Mouse (Mus musculus) erythroblast, embryonic 14.5 days (primary cell): ENCODE data around the gene Adamtsl1.

ENCODE experiments used
- GATA1 ChIP-seq: IDR thresholded peaks from 2 replicates; pipeline ENCODE4 v1.6.1; 2012; ENCODE audit warnings: low read length, inconsistent platforms, mixed read lengths
- TAL1 ChIP-seq: IDR thresholded peaks from 3 replicates; pipeline ENCODE4 v1.6.1; 2012; ENCODE audit warnings: low read length, inconsistent platforms, mixed read lengths

DNA sequence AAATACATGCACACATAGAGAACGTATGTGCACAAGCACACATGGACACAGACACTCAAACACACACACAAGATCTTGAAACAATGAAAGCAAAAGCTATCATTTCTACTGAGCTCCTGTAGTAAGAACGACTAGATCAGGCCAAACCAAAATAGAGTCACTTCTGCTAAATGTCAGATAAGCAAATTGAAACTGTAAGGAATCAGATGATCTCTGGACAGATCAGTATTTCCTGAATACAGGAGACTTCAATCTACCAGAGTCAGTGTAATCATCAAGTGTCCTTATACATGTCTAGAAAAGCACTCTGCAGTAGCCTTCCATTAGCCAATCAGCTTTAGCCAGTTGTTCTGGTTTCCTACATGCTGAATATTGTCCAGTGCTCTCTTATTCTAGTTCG lies 441.4 kb downstream of the Adamtsl1 start:
- TF ChIP-seq GATA1 (no peak), TAL1 (no peak)
